Mouse (Mus musculus): ENCODE measurements around the gene Plppr3. TPM values are rescaled to one million over a fixed set of nuclear protein-coding genes. Genes with fewer than 3 reads are reported as not detected.
A peak's percentile ranks its signal among the peaks of the same experiment; 100 is the strongest.

Plppr3 gene
- polyA plus RNA-seq, 1 experiment from 2014 or later = 102 TPM

DNA sequence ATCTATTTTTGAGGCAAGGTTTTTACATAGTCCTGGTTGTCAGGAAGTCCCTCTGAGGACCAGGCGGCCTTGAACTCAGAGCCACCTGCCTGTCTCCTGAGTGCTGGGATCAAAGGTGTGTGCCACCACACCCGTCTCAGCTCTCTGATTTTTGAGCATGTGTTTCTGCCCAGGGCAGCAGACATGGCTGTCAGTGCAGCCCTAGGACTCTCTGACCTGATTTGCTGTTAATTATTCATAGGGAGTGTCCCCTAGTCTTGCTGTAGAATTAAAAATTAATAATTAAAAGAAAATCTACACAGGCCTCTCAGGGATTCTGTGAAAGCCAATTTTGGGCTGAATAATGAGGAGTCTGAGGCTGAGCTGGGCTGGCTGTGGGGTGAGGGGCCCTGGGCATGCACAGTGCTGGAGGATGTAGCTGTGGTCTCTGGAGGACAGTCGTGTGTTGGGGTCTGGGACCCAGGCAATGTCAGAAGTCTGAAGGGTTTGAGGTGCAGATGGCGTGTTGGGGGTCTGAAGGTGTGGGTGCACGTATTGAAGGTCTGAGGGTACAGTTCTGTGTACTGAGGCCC is 60.1 kb downstream of the Plppr3 start:
- Histone ChIP-seq H3K9me3 (no peaks in the 10 kb centered on the region), H3K4me1 (peaks cover 12% of the 10 kb centered on the region; the same call in 1 of the 2 replicates), H3K27me3 (ENCODE audit: poor library complexity, severe bottlenecking) (no peaks in the 10 kb centered on the region), H3K27ac (no peak overlapping the region), H3K36me3 (replicated peaks) (peaks cover 75% of the 10 kb centered on the region), H3K4me3 (no peak overlapping the region)
- DNase-seq (ENCODE audit: extremely low spot score, low spot score) = no peak
- WGBS = 88% methylated on average over 5 of the region's 5 CpGs

DNA sequence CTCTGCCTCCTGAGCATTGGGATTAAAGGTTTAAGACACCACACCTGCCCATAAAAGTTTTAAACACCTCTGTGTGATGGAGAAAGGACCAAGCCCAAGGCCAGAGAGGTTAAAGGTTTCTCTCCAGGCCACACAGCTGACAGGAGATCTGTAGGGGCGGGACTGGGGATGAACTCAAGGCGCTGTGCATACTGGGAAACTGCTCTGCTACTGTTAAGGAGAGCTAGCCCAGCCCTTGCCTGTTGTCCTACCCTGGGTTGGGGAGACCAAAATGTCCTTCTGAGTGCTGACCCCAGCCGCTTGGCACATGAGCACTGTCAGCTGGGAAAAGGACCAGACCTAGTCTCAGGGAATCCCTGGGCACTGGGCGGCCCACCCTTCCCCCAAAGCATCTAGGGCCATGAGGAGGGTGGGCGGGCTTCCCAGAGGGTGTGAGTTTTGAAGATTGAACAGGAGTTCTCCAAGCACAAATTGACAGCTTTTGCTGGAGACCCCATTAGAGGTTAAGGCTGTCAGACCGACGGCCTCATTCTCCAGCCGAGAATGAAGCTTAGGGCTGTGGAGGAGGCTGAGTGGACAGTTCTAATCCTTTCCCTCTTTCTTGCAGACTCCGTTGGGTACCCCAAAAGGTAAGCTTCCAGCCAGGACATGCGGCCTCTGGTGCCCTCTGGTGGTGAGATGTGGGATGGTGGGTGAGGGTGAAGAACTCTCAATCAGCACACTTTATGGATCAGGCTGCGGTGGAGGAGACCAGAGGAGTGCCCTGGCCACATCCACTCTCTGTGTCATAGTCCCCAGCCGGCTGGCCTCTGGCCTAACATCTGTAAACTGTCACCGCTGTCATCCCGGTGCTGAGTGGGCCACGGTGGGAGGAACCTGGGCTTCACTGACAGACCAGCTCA is 62.4 kb downstream of the Plppr3 start:
- Histone ChIP-seq H3K4me1 (peaks cover 23% of the 10 kb centered on the region), H3K27ac (no peak overlapping the region), H3K4me3 (no peak overlapping the region), H3K9me3 (no peaks in the 10 kb centered on the region), H3K27me3 (ENCODE audit: poor library complexity, severe bottlenecking) (no peaks in the 10 kb centered on the region), H3K36me3 (replicated peaks) (peaks cover 79% of the 10 kb centered on the region)
- 34% methylated on average over 15 of the region's 15 CpGs for WGBS
- DNase-seq (ENCODE audit: extremely low spot score, low spot score) = peak; percentile 84

Small RNA genes within 50 kb of the gene (microRNA-seq; reads per million reads assigned to microRNA genes)
- not detected for gene Mir6910

Other genes starting within 250 kb of the Plppr3 start
- 9.5 and 12.4 TPM in 2 replicates for gene Shc2, start 236.7 kb downstream of the Plppr3 start, polyA plus RNA-seq (2016; fragmentation: Nextera tagmentation; extraction: Ambion mirVana)
- gene Odf3l2, start 228.9 kb downstream of the Plppr3 start, polyA plus RNA-seq (2016; fragmentation: Nextera tagmentation; extraction: Ambion mirVana) = not detected in 2 replicates
- gene Madcam1, start 210.1 kb downstream of the Plppr3 start, polyA plus RNA-seq (2016; fragmentation: Nextera tagmentation; extraction: Ambion mirVana) = 0.90 and 1.5 TPM in 2 replicates
- gene Tpgs1, start 205.3 kb downstream of the Plppr3 start, polyA plus RNA-seq (2016; fragmentation: Nextera tagmentation; extraction: Ambion mirVana) = 59.7 and 63.8 TPM in 2 replicates
- 253 and 264 TPM in 2 replicates for gene Cdc34, start 192.4 kb downstream of the Plppr3 start, polyA plus RNA-seq (2016; fragmentation: Nextera tagmentation; extraction: Ambion mirVana)
- 0.84 and 1.0 TPM in 2 replicates for gene Gzmm, start 185.6 kb downstream of the Plppr3 start, polyA plus RNA-seq (2016; fragmentation: Nextera tagmentation; extraction: Ambion mirVana)
- gene Bsg, start 170.1 kb downstream of the Plppr3 start, polyA plus RNA-seq (2016; fragmentation: Nextera tagmentation; extraction: Ambion mirVana) = 598 and 623 TPM in 2 replicates
- gene Hcn2, start 158.0 kb downstream of the Plppr3 start, polyA plus RNA-seq (2016; fragmentation: Nextera tagmentation; extraction: Ambion mirVana) = 0.06 TPM in 1 of 2 replicates, not detected in the other
- 50.9 and 52.9 TPM in 2 replicates for gene Polrmt, start 128.1 kb downstream of the Plppr3 start, polyA plus RNA-seq (2016; fragmentation: Nextera tagmentation; extraction: Ambion mirVana)
- 0.36 and 0.64 TPM in 2 replicates for gene Fgf22, start 119.6 kb downstream of the Plppr3 start, polyA plus RNA-seq (2016; fragmentation: Nextera tagmentation; extraction: Ambion mirVana)
- gene Rnf126, start 107.7 kb downstream of the Plppr3 start, polyA plus RNA-seq (2016; fragmentation: Nextera tagmentation; extraction: Ambion mirVana) = 92.4 and 113 TPM in 2 replicates
- gene Fstl3, start 97.4 kb downstream of the Plppr3 start, polyA plus RNA-seq (2016; fragmentation: Nextera tagmentation; extraction: Ambion mirVana) = 1.1 and 1.5 TPM in 2 replicates
- gene Prss57, start 83.7 kb downstream of the Plppr3 start, polyA plus RNA-seq (2016; fragmentation: Nextera tagmentation; extraction: Ambion mirVana) = not detected in 2 replicates
- 114 and 119 TPM in 2 replicates for gene Palm, start 81.1 kb downstream of the Plppr3 start, polyA plus RNA-seq (2016; fragmentation: Nextera tagmentation; extraction: Ambion mirVana)
- gene Misp, start 53.6 kb downstream of the Plppr3 start, polyA plus RNA-seq (2016; fragmentation: Nextera tagmentation; extraction: Ambion mirVana) = 0.18 and 1.0 TPM in 2 replicates
- 370 and 377 TPM in 2 replicates for gene Ptbp1, start 20.2 kb downstream of the Plppr3 start, polyA plus RNA-seq (2016; fragmentation: Nextera tagmentation; extraction: Ambion mirVana)
- 8.1 TPM in 2 replicates for gene Prtn3, start 158 bp downstream of the Plppr3 start, polyA plus RNA-seq (2016; fragmentation: Nextera tagmentation; extraction: Ambion mirVana)
- not detected in 2 replicates for gene Elane, start 11.6 kb upstream of the Plppr3 start, polyA plus RNA-seq (2016; fragmentation: Nextera tagmentation; extraction: Ambion mirVana)
- gene Cfd, start 16.2 kb upstream of the Plppr3 start, polyA plus RNA-seq (2016; fragmentation: Nextera tagmentation; extraction: Ambion mirVana) = not detected in 2 replicates
- 61.8 and 65.7 TPM in 2 replicates for gene Med16, start 34.3 kb upstream of the Plppr3 start, polyA plus RNA-seq (2016; fragmentation: Nextera tagmentation; extraction: Ambion mirVana)
- gene Gm26602, start 36.2 kb upstream of the Plppr3 start, polyA plus RNA-seq (2016; fragmentation: Nextera tagmentation; extraction: Ambion mirVana) = 1.9 TPM in 1 of 2 replicates, not detected in the other
- 0.28 and 0.48 TPM in 2 replicates for gene Kiss1r, start 42.3 kb upstream of the Plppr3 start, polyA plus RNA-seq (2016; fragmentation: Nextera tagmentation; extraction: Ambion mirVana)
- gene R3hdm4, start 46.6 kb upstream of the Plppr3 start, polyA plus RNA-seq (2016; fragmentation: Nextera tagmentation; extraction: Ambion mirVana) = 112 and 116 TPM in 2 replicates
- 12.5 and 13.0 TPM in 2 replicates for gene Arid3a, start 52.4 kb upstream of the Plppr3 start, polyA plus RNA-seq (2016; fragmentation: Nextera tagmentation; extraction: Ambion mirVana)
- gene Wdr18, start 85.5 kb upstream of the Plppr3 start, polyA plus RNA-seq (2016; fragmentation: Nextera tagmentation; extraction: Ambion mirVana) = 165 and 167 TPM in 2 replicates
- gene Grin3b, start 96.1 kb upstream of the Plppr3 start, polyA plus RNA-seq (2016; fragmentation: Nextera tagmentation; extraction: Ambion mirVana) = 0.20 and 0.31 TPM in 2 replicates
- gene Tmem259, start 109.7 kb upstream of the Plppr3 start, polyA plus RNA-seq (2016; fragmentation: Nextera tagmentation; extraction: Ambion mirVana) = 8.4 and 9.6 TPM in 2 replicates
- 222 and 226 TPM in 2 replicates for gene Cnn2, start 114.0 kb upstream of the Plppr3 start, polyA plus RNA-seq (2016; fragmentation: Nextera tagmentation; extraction: Ambion mirVana)
- gene Abca7, start 121.9 kb upstream of the Plppr3 start, polyA plus RNA-seq (2016; fragmentation: Nextera tagmentation; extraction: Ambion mirVana) = 2.9 and 3.1 TPM in 2 replicates
- gene Arhgap45, start 142.0 kb upstream of the Plppr3 start, polyA plus RNA-seq (2016; fragmentation: Nextera tagmentation; extraction: Ambion mirVana) = 8.0 and 9.1 TPM in 2 replicates
- gene Polr2e, start 165.2 kb upstream of the Plppr3 start, polyA plus RNA-seq (2016; fragmentation: Nextera tagmentation; extraction: Ambion mirVana) = 279 and 286 TPM in 2 replicates
- gene Gpx4, start 172.5 kb upstream of the Plppr3 start, polyA plus RNA-seq (2016; fragmentation: Nextera tagmentation; extraction: Ambion mirVana) = 670 and 692 TPM in 2 replicates
- gene Sbno2, start 230.9 kb upstream of the Plppr3 start, polyA plus RNA-seq (2016; fragmentation: Nextera tagmentation; extraction: Ambion mirVana) = 14.7 and 15.6 TPM in 2 replicates
- gene Stk11, start 241.2 kb upstream of the Plppr3 start, polyA plus RNA-seq (2016; fragmentation: Nextera tagmentation; extraction: Ambion mirVana) = 14.4 and 18.1 TPM in 2 replicates